Mouse (Mus musculus): ENCODE measurements around the gene Ikbkg. TPM values are rescaled to one million over a fixed set of nuclear protein-coding genes. Genes with fewer than 3 reads are reported as not detected.
"Not testable (repeated sequence)": the region's sequence is repeated elsewhere in the genome, so short reads cannot be mapped to it uniquely, and the experiment has no call there.

The Ikbkg gene
- total RNA-seq (2021): 10 to 100 TPM; 45.3 to 47.5 TPM
- long read RNA-seq, experiment 1, full-length matches to known transcripts: 21 of 25 reads
- long read RNA-seq, experiment 1, partial matches to known transcripts: 1 of 25 reads
- long read RNA-seq, experiment 1, other reads (novel, unspliced or antisense): 3 of 25 reads
- long read RNA-seq, experiment 2, full-length matches to known transcripts: 11 of 13 reads
- long read RNA-seq, experiment 2, partial matches to known transcripts: 1 of 13 reads
- long read RNA-seq, experiment 2, other reads (novel, unspliced or antisense): 1 of 13 reads

- DNase-seq (ENCODE audit: low spot score in 2 of 2): peak; percentile 57 to 76
These were observed at the start of gene Ikbkg, which contains the start of gene Fam3a for GRCm38 (mm10) chrX:74392535-74393443. TSS of gene Ikbkg (plus strand) at chrX:74393290. TSS of gene Fam3a (minus strand) at chrX:74393272.

- DNase-seq (ENCODE audit: low spot score in 2 of 2): no peak
These were observed 40.2 kb upstream of the Ikbkg start for GRCm38 (mm10) chrX:74352645-74353466.

- DNase-seq (ENCODE audit: low spot score in 2 of 2): peak; percentile 71 to 74
These were observed 39.7 kb upstream of the Ikbkg start, which contains the start of gene Lage3 for GRCm38 (mm10) chrX:74353467-74353770. TSS of gene Lage3 (minus strand) at chrX:74353618.

- not testable (repeated sequence) for DNase-seq (ENCODE audit: low spot score in 2 of 2)
These were observed 36.0 kb upstream of the Ikbkg start for GRCm38 (mm10) chrX:74357069-74357468.

DNA sequence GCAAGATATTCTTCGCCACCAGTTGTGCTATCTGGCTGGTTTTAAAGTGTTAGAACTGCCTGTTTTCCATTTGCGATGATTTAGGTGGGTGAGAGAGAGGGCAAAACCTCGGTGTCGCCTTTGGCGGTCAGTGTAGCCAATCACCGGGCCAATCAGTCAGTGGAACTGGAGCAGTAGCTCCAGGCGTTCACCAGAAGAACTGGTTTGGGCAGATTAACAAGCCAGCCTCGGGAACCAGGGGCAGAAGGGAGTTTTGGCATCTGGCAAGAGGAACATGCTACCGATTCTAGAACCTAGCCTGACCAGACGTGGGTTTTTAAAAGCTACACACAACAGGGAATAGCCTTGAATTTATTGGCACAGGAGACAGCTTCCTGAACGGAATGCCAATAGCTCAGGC is 33.9 kb upstream of the Ikbkg start:
- DNase-seq (ENCODE audit: low spot score in 2 of 2): no peak

GRCm38 (mm10) chrX:74367512-74367911 is 25.6 kb upstream of the Ikbkg start:
- DNase-seq (ENCODE audit: low spot score in 2 of 2): no peak

GRCm38 (mm10) chrX:74368209-74368909 is 24.7 kb upstream of the Ikbkg start:
- peak; percentile 57 to 58 for DNase-seq (ENCODE audit: low spot score in 2 of 2)

DNA sequence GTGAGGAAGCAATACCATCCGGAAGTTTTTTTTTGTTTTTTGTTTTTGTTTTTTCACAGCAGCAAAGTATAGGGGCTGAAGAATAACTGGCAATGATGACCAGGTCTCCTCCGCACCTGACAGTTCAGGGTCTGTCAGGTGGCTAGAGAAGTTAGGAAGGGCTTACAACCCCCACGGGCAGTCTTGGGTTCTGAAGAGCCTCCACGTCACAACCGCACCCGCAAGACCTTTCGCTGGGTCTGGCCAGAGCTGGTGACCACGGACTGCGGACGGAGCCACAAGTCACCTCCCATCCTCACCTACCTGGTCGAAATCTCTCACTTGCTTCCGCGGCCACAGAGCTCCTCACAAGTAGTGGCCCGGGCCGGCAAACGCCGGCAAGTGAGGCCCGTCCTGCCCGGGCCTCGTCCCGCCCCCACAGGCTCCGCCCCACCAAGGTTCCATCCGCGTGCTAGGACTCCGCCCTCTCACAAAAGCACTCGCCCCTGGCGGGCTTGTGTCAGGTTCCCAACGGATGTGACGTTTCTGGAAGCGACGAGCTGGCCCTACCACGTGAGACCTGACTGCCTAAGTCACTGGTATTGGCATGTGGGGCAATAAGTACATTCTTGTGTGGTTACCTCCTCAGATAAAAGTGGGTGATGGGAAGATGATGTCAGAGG is 20.1 kb upstream of the Ikbkg start, which contains the start of the genes Ubl4a and Slc10a3:
Gene Ubl4a, minus strand, starts transcription at position 331 of the 662 bp plus-strand sequence.
Gene Slc10a3, minus strand, starts transcription at position 462 of the 662 bp plus-strand sequence.
- peak; percentile 50 to 83 for DNase-seq (ENCODE audit: low spot score in 2 of 2)

GRCm38 (mm10) chrX:74384451-74384850 is 8.6 kb upstream of the Ikbkg start:
- DNase-seq (ENCODE audit: low spot score in 2 of 2): no peak

DNA sequence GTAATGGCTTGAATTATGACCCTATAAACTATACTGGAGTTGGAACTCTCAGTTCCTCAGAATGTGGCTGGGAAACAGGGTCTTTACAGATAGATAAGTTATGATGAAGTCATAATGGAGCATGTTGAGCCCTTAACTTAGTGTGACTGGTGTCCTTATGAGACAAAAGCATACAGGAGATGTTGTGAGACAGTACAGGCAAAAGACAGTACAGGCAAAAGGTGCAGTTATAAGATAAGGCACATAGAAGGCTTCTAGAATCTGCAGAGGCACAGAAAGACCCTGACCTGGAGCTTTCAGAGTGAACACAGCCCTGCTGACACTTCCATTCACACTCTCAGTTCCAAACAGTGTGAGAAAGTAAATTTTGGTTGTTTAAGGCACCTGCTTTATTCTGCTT is 4.9 kb upstream of the Ikbkg start:
- no peak for DNase-seq (ENCODE audit: low spot score in 2 of 2)

- DNase-seq (ENCODE audit: low spot score in 2 of 2): no peak
These were observed 7.0 kb downstream of the Ikbkg start for GRCm38 (mm10) chrX:74400136-74400535.

DNA sequence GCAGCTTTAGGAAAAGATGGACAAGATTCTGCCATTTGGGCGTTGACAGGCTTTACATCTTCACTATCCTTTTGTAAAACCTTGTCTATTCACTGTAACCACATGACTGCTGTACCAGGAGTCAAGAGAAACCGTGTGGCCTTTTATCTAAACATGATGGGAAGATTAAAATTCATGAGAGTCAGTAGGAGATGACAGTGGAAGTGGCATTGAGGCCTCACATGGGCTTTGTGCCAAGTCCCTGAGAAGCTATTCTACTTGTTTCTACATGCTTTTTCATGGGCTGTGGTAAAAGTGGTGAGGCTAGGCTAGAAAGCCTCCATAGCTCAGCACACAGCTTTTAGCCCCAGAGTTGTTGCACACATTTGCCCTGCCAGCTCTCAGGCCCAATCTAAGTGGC is 15.2 kb downstream of the Ikbkg start:
- no peak for DNase-seq (ENCODE audit: low spot score in 2 of 2)

DNA sequence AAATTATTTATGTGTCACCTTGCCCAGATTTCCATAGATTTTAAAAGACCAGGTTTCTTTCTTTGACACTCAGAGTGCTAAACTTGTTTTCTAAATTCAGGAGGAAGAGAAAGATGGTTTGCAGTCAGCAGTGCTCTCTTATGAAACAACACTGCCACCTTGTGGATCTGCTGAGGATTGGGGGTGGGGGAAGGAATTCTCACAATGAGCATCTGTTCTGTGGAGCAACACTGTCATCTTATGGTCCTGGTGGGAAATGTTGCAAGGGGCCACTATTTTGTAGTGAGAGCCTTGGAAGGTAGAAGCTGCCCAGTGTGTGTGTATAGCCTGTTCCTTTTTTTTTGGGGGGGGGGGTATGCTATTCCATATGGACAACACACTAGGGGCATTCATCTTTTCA is 20.3 kb downstream of the Ikbkg start:
- DNase-seq (ENCODE audit: low spot score in 2 of 2): peak; percentile 41 to 81

DNA sequence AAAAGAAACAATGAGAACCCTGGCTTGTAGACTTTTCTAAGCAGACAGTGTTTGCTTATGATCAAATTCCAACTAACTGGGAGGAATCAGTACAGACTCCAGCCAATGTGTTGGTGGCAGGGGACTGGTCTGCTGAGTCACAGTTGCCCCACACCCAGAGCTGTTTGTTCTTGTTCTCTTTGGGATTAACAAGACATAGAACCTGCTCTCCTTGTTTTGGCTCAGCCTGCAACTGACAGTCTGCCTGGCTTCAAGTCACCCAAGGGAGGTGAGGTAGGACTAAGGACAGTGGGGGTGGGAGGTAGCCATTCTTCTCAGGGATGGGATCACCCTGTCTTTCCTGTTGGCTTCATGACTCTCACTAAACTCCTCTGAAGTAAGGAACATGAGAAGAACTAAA is 31.4 kb downstream of the Ikbkg start:
- no peak for DNase-seq (ENCODE audit: low spot score in 2 of 2)

GRCm38 (mm10) chrX:74425195-74425594 is 32.1 kb downstream of the Ikbkg start:
- DNase-seq (ENCODE audit: low spot score in 2 of 2): no peak

DNA sequence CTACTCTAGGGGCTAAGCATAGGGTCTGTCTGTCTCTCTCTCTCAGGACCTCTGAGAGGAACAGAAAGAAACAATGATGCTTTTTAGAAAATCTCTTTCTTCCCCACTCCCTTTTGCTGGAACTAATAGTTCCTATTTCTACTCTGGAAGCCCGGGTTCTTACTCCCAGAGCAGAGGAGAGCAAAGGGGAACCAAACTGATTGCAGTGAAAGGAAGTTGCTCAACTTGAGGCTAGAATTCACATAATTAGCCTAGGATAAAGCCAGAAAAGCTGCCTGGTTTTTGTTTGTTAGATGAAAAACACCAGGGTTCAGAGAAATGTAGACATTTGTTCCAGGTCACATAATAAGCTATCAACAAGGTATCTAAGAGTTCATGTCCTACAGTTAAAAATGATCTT is 33.2 kb downstream of the Ikbkg start:
- DNase-seq (ENCODE audit: low spot score in 2 of 2): no peak

GRCm38 (mm10) chrX:74427116-74427515 is 34.0 kb downstream of the Ikbkg start:
- no peak for DNase-seq (ENCODE audit: low spot score in 2 of 2)

DNA sequence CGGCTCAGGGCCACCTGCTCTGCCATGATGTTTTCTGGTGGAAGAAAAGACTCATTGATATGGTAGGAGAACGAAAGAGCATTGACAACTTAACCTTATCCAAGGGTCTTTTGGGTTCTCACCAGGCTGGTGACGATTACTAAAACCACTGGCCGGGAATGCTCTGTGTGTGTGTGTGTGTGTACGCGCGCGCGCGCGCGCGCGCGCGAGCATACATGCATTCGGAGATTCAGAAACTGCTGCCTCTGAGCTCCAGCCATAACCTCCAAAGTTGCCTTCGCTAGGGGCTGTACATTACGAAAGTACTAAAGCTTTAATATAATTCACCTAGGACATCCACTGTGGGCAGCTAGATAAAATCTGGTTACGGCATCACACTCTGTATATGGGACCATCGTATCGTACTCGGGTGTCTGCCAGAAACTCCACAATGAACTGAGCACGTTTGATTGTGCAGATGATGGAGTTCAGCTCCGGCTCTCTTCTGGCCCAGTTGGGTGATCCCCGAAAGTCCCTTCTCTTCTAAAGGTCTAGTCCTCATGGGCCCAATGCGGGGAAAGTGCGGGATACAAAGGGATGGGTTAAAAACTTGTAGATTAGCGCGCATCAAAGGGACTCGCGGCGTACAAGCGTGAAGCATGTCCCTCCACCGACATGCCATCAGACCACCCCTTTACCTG is 35.2 kb downstream of the Ikbkg start:
- DNase-seq (ENCODE audit: low spot score in 2 of 2): peak in 1 of 2 experiments; percentile 36

DNA sequence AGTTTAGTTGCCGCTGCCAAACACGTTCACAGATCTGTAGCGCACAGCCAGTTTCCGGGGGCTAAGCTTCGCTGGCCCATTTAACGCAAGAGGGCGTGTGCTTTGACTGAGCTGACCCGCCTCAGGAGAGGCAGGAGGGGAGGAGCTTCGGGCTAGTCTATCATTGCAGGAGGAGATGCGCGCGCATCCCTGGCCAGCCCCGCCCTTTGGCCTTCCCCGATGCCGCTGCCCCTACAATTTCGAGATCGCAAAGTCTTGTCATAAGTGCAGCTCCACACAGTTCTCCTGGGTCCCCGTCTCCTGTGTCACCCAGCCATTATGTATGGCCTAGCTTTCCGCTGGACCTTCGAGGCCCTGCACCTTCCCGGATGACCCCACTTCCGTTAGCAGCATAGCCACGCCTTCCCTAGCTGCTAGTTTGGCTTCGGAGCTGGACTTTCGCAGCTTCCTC is 35.8 kb downstream of the Ikbkg start, which contains the start of gene G6pdx:
Gene G6pdx, minus strand, starts transcription at position 369 of the 451 bp plus-strand sequence.
- DNase-seq (ENCODE audit: low spot score in 2 of 2): peak; percentile 81 to 84
